Mouse (Mus musculus) MEL (cell line): ENCODE results near the gene Hoxa4. TPM values are rescaled to one million over a fixed set of nuclear protein-coding genes. Genes with fewer than 3 reads are reported as not detected.

Experiments
- DNase-seq: peaks from one replicate; pipeline ENCODE4 v3.0.0; 2011; ENCODE audit warnings: low read depth, low spot score
- H3K27ac ChIP-seq: 2 replicates; pipeline ENCODE4 v1.5.1; 2012; ENCODE audit warnings: low read depth, mild to moderate bottlenecking, control low read depth, low read length, moderate library complexity; ENCODE audit not compliant: control insufficient read depth
- H3K27me3 ChIP-seq, 2 experiments: fragments of 150-350 bp in 1 of 2; sonication (generic) in 1 of 2; 2 replicates each; pipeline ENCODE4 v1.6.1; 2012; ENCODE audit warnings: low read length in 2 of 2, mild to moderate bottlenecking in 2 of 2, improper control_type of control experiment in 1 of 2, moderate library complexity in 1 of 2; ENCODE audit not compliant: insufficient read depth in 2 of 2, control insufficient read depth in 1 of 2
- H3K36me3 ChIP-seq, 2 experiments: 2 replicates each; pipeline ENCODE4 v1.6.1; 2012 to 2014; ENCODE audit warnings: low read length in 2 of 2, improper control_type of control experiment in 1 of 2, inconsistent platforms in 1 of 2, mild to moderate bottlenecking in 1 of 2; ENCODE audit not compliant: insufficient read depth in 2 of 2, control insufficient read depth in 1 of 2
- H3K4me1 ChIP-seq, 2 experiments: fragments of 150-350 bp in 1 of 2; sonication (generic) in 1 of 2; 2 replicates each; pipeline ENCODE4 v1.6.1; 2012; ENCODE audit warnings: low read length in 2 of 2, improper control_type of control experiment in 1 of 2, mild to moderate bottlenecking in 1 of 2; ENCODE audit not compliant: insufficient read depth in 2 of 2, control insufficient read depth in 1 of 2
- H3K4me3 ChIP-seq, 2 experiments: fragments of 150-350 bp in 1 of 2; sonication (generic) in 1 of 2; 2 replicates each; pipeline ENCODE4 v1.5.1; 2012; ENCODE audit warnings: low read depth in 2 of 2, low read length in 2 of 2, mild to moderate bottlenecking in 2 of 2, moderate library complexity in 2 of 2, control low read depth in 1 of 2, improper control_type of control experiment in 1 of 2; ENCODE audit not compliant: control insufficient read depth in 1 of 2, insufficient read depth in 1 of 2
- H3K79me2 ChIP-seq: 2 replicates; pipeline ENCODE4 v1.6.1; 2012; ENCODE audit warnings: mild to moderate bottlenecking, low read length, moderate library complexity; ENCODE audit not compliant: control insufficient read depth, poor library complexity, insufficient read depth
- H3K9ac ChIP-seq: 2 replicates; pipeline ENCODE4 v1.6.1; 2012; ENCODE audit warnings: low read depth, mild to moderate bottlenecking, control low read depth, low read length, moderate library complexity; ENCODE audit not compliant: control insufficient read depth, poor library complexity, severe bottlenecking
- H3K9me3 ChIP-seq: fragments of 150-350 bp; sonication (generic); replicated peaks from 2 replicates; pipeline ENCODE4 v1.6.1; 2012; ENCODE audit warnings: mild to moderate bottlenecking, low read length, improper control_type of control experiment, moderate library complexity; ENCODE audit not compliant: insufficient read depth
- CTCF ChIP-seq, 3 experiments: IDR thresholded peaks in 2 of 3; conservative IDR thresholded peaks in 1 of 3; 2 replicates each; pipeline ENCODE4 v1.5.1; 2011 to 2012; ENCODE audit warnings: low read length in 3 of 3, low read depth in 2 of 3, mild to moderate bottlenecking in 2 of 3, improper control_type of control experiment in 1 of 3, inconsistent platforms in 1 of 3, mixed read lengths in 1 of 3, moderate library complexity in 1 of 3; ENCODE audit not compliant: control insufficient read depth in 1 of 3, insufficient read depth in 1 of 3, poor library complexity in 1 of 3, severe bottlenecking in 1 of 3
- EP300 ChIP-seq, 2 experiments: IDR thresholded peaks; 2 replicates each; pipeline ENCODE4 v1.6.1; 2011; ENCODE audit warnings: improper control_type of control experiment in 2 of 2, low read length in 2 of 2, low read depth in 1 of 2, mild to moderate bottlenecking in 1 of 2
- ETS1 ChIP-seq: IDR thresholded peaks from 2 replicates; pipeline ENCODE4 v1.6.1; 2012; ENCODE audit warnings: low read depth, mild to moderate bottlenecking, inconsistent platforms, low read length, improper control_type of control experiment, moderate library complexity
- GABPA ChIP-seq: IDR thresholded peaks from 2 replicates; pipeline ENCODE4 v1.6.1; 2012; ENCODE audit warnings: low read depth, mild to moderate bottlenecking, inconsistent platforms, low read length, improper control_type of control experiment, moderate library complexity
- JUND ChIP-seq: IDR thresholded peaks from 2 replicates; pipeline ENCODE4 v1.6.1; 2011; ENCODE audit warnings: low read depth, mild to moderate bottlenecking, improper control_type of control experiment, low read length
- MEF2A ChIP-seq: IDR thresholded peaks from 2 replicates; pipeline ENCODE4 v1.6.1; 2014; ENCODE audit warnings: low read depth, mild to moderate bottlenecking, inconsistent platforms, low read length, improper control_type of control experiment; ENCODE audit not compliant: poor library complexity, insufficient replicate concordance, severe bottlenecking; ENCODE audit errors: extremely low read depth
- MXI1 ChIP-seq: IDR thresholded peaks from 2 replicates; pipeline ENCODE4 v1.6.1; 2011; ENCODE audit warnings: mild to moderate bottlenecking, low read depth, low read length, improper control_type of control experiment
- MYB ChIP-seq: IDR thresholded peaks from 2 replicates; pipeline ENCODE4 v1.6.1; 2011; ENCODE audit warnings: mild to moderate bottlenecking, low read depth, low read length, improper control_type of control experiment
- NRF1 ChIP-seq: IDR thresholded peaks from 2 replicates; pipeline ENCODE4 v1.6.1; 2014; ENCODE audit warnings: low read depth, mild to moderate bottlenecking, inconsistent platforms, low read length, improper control_type of control experiment, moderate library complexity; ENCODE audit not compliant: poor library complexity, insufficient read depth, severe bottlenecking
- POLR2AphosphoS5 ChIP-seq: IDR thresholded peaks from 2 replicates; pipeline ENCODE4 v1.6.1; 2012; ENCODE audit warnings: low read depth, borderline replicate concordance, mild to moderate bottlenecking, inconsistent platforms, low read length, moderate library complexity, mixed read lengths
- RCOR1 ChIP-seq: IDR thresholded peaks from 2 replicates; pipeline ENCODE4 v1.6.1; 2012; ENCODE audit warnings: low read depth, mild to moderate bottlenecking, inconsistent platforms, low read length, improper control_type of control experiment
- SMC3 ChIP-seq: IDR thresholded peaks from 2 replicates; pipeline ENCODE4 v1.6.1; 2011; ENCODE audit warnings: low read depth, low read length, improper control_type of control experiment
- TBP ChIP-seq: IDR thresholded peaks from 2 replicates; pipeline ENCODE4 v1.8.0; 2011; ENCODE audit warnings: low read depth, low read length, improper control_type of control experiment
- USF1 ChIP-seq: IDR thresholded peaks from 2 replicates; pipeline ENCODE4 v1.6.1; 2014; ENCODE audit warnings: low read depth, mild to moderate bottlenecking, inconsistent platforms, low read length, improper control_type of control experiment, moderate library complexity
- ZKSCAN1 ChIP-seq: IDR thresholded peaks from 2 replicates; pipeline ENCODE4 v1.6.1; 2012; ENCODE audit warnings: low read depth, mild to moderate bottlenecking, inconsistent platforms, low read length, improper control_type of control experiment, moderate library complexity
- polyA plus RNA-seq, 2 experiments: library from polyadenylated mRNA; stranded (reverse) in 1 of 2; unstranded in 1 of 2; fragments of >175 nt in 1 of 2; fragments of >200 nt in 1 of 2; gene quantifications; 2 replicates each; pipeline versions ENCODE4 v1.2.1 to v1.2.4; 2012; ENCODE audit warnings: low replicate concordance in 2 of 2, low read depth in 1 of 2; ENCODE audit not compliant: insufficient read length in 2 of 2, insufficient read depth in 1 of 2, missing spikeins in 1 of 2
- total RNA-seq: library from RNA; depleted of rRNA; stranded (reverse); fragments of 300-350 nt; gene quantifications from 2 replicates; pipeline ENCODE4 v1.2.3, GENCODE M21; 2012

Gene Hoxa4
- total and polyA plus RNA-seq, 3 experiments: not detected

DNA sequence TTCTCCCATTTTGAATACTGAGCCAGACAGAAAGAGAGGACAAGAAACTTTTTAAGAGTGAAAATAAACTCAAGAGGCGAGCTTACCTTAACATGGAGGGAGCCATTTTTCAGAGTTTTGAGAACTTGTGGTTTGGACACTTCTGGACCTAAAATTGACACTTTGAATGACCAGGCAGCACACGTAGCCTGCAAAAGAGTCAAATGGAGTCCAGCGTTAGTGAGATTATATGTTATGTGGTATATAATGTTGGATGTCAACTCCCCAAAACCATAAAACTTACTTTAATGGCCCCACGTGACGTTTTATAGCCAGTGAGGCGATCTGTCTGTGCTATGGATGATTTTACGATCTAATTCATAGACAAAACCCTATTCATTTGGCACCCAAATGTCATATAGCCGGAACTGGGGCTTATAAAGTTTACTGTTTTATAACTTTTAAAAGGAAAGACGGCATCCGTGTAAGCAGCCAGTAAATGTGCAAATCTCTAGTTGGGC, 9.2 kb upstream of the Hoxa4 start:
- H3K4me3 ChIP-seq: no peak overlapping the region
- DNase-seq: no peak
- H3K27ac ChIP-seq: no peak overlapping the region
- H3K9ac ChIP-seq: no peak overlapping the region
- no peaks in the 10 kb centered on the region for H3K36me3 ChIP-seq
- H3K27me3 ChIP-seq: no peaks in the 10 kb centered on the region
- no peak for TF ChIP-seq ETS1
- H3K79me2 ChIP-seq: no peaks in the 10 kb centered on the region; the same call in 1 of the 2 replicates
- H3K9me3 ChIP-seq: no peaks in the 10 kb centered on the region
- H3K4me1 ChIP-seq: no peaks in the 10 kb centered on the region

DNA sequence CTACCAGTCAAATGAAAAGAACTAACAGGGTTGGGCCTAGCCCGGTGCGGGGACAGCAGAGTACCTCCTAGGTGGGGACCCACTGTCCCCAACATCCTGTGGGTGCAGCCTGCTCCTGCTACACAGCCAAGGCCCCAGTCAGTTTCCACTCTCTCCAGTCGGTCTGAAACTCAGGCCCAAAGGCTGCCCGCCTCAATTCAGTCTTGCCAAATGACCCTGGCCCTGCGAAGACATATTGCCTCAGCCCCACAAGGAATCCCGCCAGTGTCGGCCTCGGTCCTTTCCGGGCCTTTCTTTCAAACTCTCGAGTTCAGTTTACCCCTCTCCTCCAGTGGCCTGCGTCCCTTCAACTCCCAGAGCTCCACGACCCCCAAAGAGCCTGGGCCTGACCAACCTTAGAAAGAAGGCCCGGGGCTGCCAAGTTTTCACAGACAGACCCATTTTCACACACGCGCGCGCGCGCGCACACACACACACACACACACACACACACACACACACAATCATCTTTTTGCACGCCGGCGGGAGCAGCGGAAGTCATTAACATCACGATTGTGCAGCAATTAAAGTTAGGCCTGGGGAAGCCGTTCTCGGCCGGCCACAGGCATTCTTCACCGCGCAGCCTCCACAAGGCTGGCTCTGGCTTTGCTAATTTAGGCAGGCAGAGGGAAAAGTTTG, 8.7 kb upstream of the Hoxa4 start:
- no peaks in the 10 kb centered on the region; the same call in 1 of the 2 replicates for H3K79me2 ChIP-seq
- TF ChIP-seq SMC3 (no peak), MYB (no peak), JUND (no peak), ETS1 (no peak), RCOR1 (no peak), MXI1 (no peak), ZKSCAN1 (no peak), CTCF (IDR thresholded peaks at IDR 0.05 in 2 of 3, conservative IDR thresholded peaks at IDR 0.05 in 1 of 3; ENCODE audit: control insufficient read depth in 1 of 3, insufficient read depth in 1 of 3, low read depth in 2 of 3, low read length in 3 of 3, poor library complexity in 1 of 3, severe bottlenecking in 1 of 3) (no peak), POLR2AphosphoS5 (no peak), TBP (no peak), MEF2A (no peak)
- no peaks in the 10 kb centered on the region for H3K36me3 ChIP-seq
- H3K9ac ChIP-seq: no peak overlapping the region
- H3K27ac ChIP-seq: no peak overlapping the region
- DNase-seq: no peak
- no peaks in the 10 kb centered on the region for H3K27me3 ChIP-seq
- H3K4me3 ChIP-seq: no peak overlapping the region
- no peaks in the 10 kb centered on the region for H3K4me1 ChIP-seq
- no peaks in the 10 kb centered on the region for H3K9me3 ChIP-seq

- Histone ChIP-seq H3K79me2 (no peaks in the 10 kb centered on the region; the same call in 1 of the 2 replicates), H3K9me3 (no peaks in the 10 kb centered on the region), H3K27me3 (no peaks in the 10 kb centered on the region), H3K4me3 (no peak overlapping the region), H3K36me3 (no peaks in the 10 kb centered on the region), H3K9ac (no peak overlapping the region), H3K4me1 (no peaks in the 10 kb centered on the region), H3K27ac (no peak overlapping the region)
- no peak for TF ChIP-seq GABPA
- no peak for TF ChIP-seq NRF1
- no peak for TF ChIP-seq ETS1
- TF ChIP-seq USF1: no peak
- TF ChIP-seq EP300 (IDR thresholded peaks at IDR 0.05; ENCODE audit: low read depth in 1 of 2, low read length in 2 of 2): no peak
- TF ChIP-seq MYB: no peak
- no peak for DNase-seq
These were observed 5.7 kb upstream of the Hoxa4 start for GRCm38 (mm10) chr6:52197271-52197670.
